Mouse (Mus musculus): ENCODE measurements around the gene Apbb2.

- TF ChIP-seq CTCF (conservative IDR thresholded peaks at IDR 0.05; ENCODE audit: low read length) (no peak), POU5F1 (IDR thresholded peaks at IDR 0.05; ENCODE audit: borderline replicate concordance, low read length) (no peak), NANOG (IDR thresholded peaks at IDR 0.05; ENCODE audit: borderline replicate concordance, low read length) (no peak)
Measured at GRCm38 (mm10) chr5:66374413-66374812, 244.2 kb downstream of the Apbb2 start.
